Mouse (Mus musculus) midbrain, embryonic 15.5 days (tissue): Measurements from ENCODE around the gene Parn. TPM values are rescaled to one million over a fixed set of nuclear protein-coding genes. Genes with fewer than 3 reads are reported as not detected.

Source experiments
- ATAC-seq: fragments of 200-750 bp; cut with Nextera tagmentation; replicated peaks from 2 replicates; pipeline ENCODE4 v1.8.0; 2017; ENCODE audit warnings: moderate TSS enrichment
- H3K27ac ChIP-seq: fragments of 300-500 bp; sonication (generic); 2 replicates; pipeline ENCODE4 v1.5.1; 2015; ENCODE audit warnings: mild to moderate bottlenecking, inconsistent platforms
- H3K27me3 ChIP-seq: fragments of 300-500 bp; sonication (generic); replicated peaks from 2 replicates; pipeline ENCODE4 v1.6.1; 2015; ENCODE audit warnings: inconsistent platforms
- H3K36me3 ChIP-seq: fragments of 300-500 bp; sonication (generic); replicated peaks from 2 replicates; pipeline ENCODE4 v1.6.1; 2015; ENCODE audit warnings: inconsistent platforms
- H3K4me1 ChIP-seq: fragments of 300-500 bp; sonication (generic); 2 replicates; pipeline ENCODE4 v1.6.1; 2015; ENCODE audit warnings: inconsistent platforms
- H3K4me2 ChIP-seq: fragments of 300-500 bp; sonication (generic); 2 replicates; pipeline ENCODE4 v1.6.1; 2015; ENCODE audit warnings: inconsistent platforms, mild to moderate bottlenecking, moderate library complexity
- H3K4me3 ChIP-seq: fragments of 300-500 bp; sonication (generic); 2 replicates; pipeline ENCODE4 v1.5.1; 2015; ENCODE audit warnings: mild to moderate bottlenecking, inconsistent platforms
- H3K9ac ChIP-seq: fragments of 300-500 bp; sonication (generic); 2 replicates; pipeline ENCODE4 v1.6.1; 2015; ENCODE audit warnings: mild to moderate bottlenecking, inconsistent platforms
- H3K9me3 ChIP-seq: fragments of 300-500 bp; sonication (generic); 2 replicates; pipeline ENCODE4 v1.6.1; 2016; ENCODE audit warnings: inconsistent platforms
- whole genome bisulfite sequencing: fragments of 180-500 bp; shearing (Covaris S2); methylation state at CpG from one replicate; pipeline ENCODE4 v1.1.7; 2015; ENCODE audit warnings: mixed read lengths; 5-methylcytosine and 5-hydroxymethylcytosine counted together
- polyA plus RNA-seq: library from polyadenylated mRNA; unstranded; fragments of >200 nt; fragmentation: Nextera tagmentation; extraction: Ambion mirVana; gene quantifications from 2 replicates; pipeline ENCODE4 v1.2.1, GENCODE M21; 2015

The Parn gene
- polyA plus RNA-seq, 1 experiment from 2014 or later: 31.2 TPM

DNA sequence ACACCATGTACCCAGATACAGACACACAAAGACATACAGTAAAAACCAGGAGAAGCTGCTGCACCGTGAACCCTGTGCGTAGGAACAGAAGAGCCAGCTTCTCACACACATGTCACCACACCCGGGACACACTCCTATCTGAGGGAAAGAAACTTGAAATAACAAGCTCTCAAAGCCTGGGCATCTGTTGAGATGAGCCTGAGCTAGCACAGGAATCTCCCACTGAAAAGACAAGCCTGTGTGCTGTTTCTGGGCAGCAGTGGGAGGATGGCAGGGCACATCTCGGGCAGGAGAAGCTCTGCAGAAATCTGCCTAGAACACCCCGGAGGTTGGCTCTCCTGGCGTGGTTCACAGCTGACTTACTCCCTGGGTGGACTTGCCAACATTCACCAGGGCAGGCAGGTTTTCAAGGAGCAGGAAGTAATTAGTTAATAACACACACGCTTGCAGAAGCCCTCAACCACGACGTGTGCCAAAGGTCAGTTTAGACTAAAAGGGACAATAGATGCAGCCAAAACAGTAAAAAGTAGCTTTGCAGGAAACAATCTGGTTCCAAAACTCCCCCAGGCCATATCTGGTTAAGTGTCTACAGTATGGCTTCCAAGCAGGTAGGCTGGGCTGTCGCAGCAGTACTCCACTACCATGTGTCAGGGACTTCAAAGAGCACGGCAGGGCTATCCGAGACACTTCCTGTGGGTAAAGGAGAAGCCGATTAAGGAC lies 129.6 kb downstream of the Parn start:
- H3K4me1 ChIP-seq: no peaks in the 10 kb centered on the region
- H3K9ac ChIP-seq: no peak overlapping the region
- no peaks in the 10 kb centered on the region for H3K27me3 ChIP-seq
- no peak overlapping the region for H3K4me2 ChIP-seq
- no peak overlapping the region for H3K27ac ChIP-seq
- ATAC-seq: no peak
- H3K4me3 ChIP-seq: no peak overlapping the region
- H3K9me3 ChIP-seq: no peaks in the 10 kb centered on the region
- WGBS: 71% methylated on average over 13 of the region's 13 CpGs
- no peaks in the 10 kb centered on the region for H3K36me3 ChIP-seq

DNA sequence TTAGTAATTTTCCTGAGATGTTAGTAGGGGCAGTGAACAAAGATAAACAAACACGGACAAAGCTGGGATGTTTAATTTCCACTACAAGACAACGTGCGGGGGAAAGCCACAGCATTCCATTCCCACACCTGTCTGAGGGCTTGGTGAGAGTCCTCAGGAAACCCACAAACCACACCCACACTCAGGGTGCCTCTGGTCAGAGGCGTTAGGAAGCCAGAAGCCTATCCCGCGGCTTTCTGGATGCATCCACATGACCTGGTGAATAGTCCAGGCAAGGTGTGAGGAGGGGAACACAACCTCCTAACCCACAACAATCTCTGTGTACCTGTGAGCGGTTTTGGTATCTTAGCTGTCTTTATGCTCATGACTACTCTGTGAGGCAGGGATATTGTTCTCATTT lies 131.6 kb downstream of the Parn start:
- Histone ChIP-seq H3K9ac (no peak overlapping the region), H3K36me3 (no peaks in the 10 kb centered on the region), H3K27ac (no peak overlapping the region), H3K4me2 (no peak overlapping the region), H3K27me3 (no peaks in the 10 kb centered on the region), H3K9me3 (no peaks in the 10 kb centered on the region), H3K4me1 (no peaks in the 10 kb centered on the region), H3K4me3 (no peak overlapping the region)
- no peak for ATAC-seq
- 89% methylated on average over 7 of the region's 7 CpGs for WGBS

- no peak for ATAC-seq
- Histone ChIP-seq H3K27me3 (no peaks in the 10 kb centered on the region), H3K4me3 (no peak overlapping the region), H3K4me2 (no peak overlapping the region), H3K9ac (no peak overlapping the region), H3K36me3 (no peaks in the 10 kb centered on the region), H3K27ac (no peak overlapping the region), H3K9me3 (no peaks in the 10 kb centered on the region), H3K4me1 (no peaks in the 10 kb centered on the region)
- WGBS: 82% methylated on average over 12 of the region's 12 CpGs
Observed at GRCm38 (mm10) chr16:13535856-13536255, 132.1 kb downstream of the Parn start.

GRCm38 (mm10) chr16:13532840-13533239 lies 135.1 kb downstream of the Parn start:
- no peak overlapping the region for H3K9ac ChIP-seq
- no peak for ATAC-seq
- no peaks in the 10 kb centered on the region for H3K4me1 ChIP-seq
- H3K4me2 ChIP-seq: no peak overlapping the region
- no peaks in the 10 kb centered on the region for H3K9me3 ChIP-seq
- H3K36me3 ChIP-seq: no peaks in the 10 kb centered on the region
- no peak overlapping the region for H3K27ac ChIP-seq
- H3K4me3 ChIP-seq: no peak overlapping the region
- no peaks in the 10 kb centered on the region for H3K27me3 ChIP-seq

DNA sequence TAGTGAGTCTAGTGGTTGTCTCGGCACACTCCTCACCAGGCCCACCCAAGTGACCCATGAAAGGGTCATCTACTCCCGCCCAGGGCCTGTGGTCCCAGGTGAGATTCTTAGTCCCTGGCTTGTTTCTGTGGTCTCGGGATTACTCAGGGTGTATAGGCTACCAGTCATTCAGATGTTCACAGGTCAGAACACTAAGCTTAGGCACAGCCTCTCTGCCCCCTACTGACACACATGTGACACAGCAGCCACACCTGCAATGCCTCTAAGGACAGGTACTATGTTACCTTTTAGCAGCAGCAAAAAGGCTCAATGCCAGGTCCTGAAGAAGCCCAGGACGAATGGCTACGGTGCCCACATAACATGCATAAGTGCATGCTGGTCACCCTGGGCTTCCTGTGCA lies 136.7 kb downstream of the Parn start:
- 87% methylated on average over 5 of the region's 5 CpGs for WGBS
- H3K27ac ChIP-seq: no peak overlapping the region
- no peaks in the 10 kb centered on the region for H3K36me3 ChIP-seq
- H3K9ac ChIP-seq: no peak overlapping the region
- ATAC-seq: no peak
- no peaks in the 10 kb centered on the region for H3K27me3 ChIP-seq
- no peak overlapping the region for H3K4me3 ChIP-seq
- no peaks in the 10 kb centered on the region for H3K4me1 ChIP-seq
- H3K4me2 ChIP-seq: no peak overlapping the region
- H3K9me3 ChIP-seq: no peaks in the 10 kb centered on the region

GRCm38 (mm10) chr16:13521359-13521758 lies 146.6 kb downstream of the Parn start:
- no peak for ATAC-seq
- H3K4me2 ChIP-seq: no peak overlapping the region
- 79% methylated on average over 6 of the region's 6 CpGs for WGBS
- no peaks in the 10 kb centered on the region for H3K9me3 ChIP-seq
- no peaks in the 10 kb centered on the region for H3K36me3 ChIP-seq
- H3K27ac ChIP-seq: no peak overlapping the region
- H3K4me3 ChIP-seq: no peak overlapping the region
- no peaks in the 10 kb centered on the region for H3K27me3 ChIP-seq
- no peak overlapping the region for H3K9ac ChIP-seq
- no peaks in the 10 kb centered on the region for H3K4me1 ChIP-seq

DNA sequence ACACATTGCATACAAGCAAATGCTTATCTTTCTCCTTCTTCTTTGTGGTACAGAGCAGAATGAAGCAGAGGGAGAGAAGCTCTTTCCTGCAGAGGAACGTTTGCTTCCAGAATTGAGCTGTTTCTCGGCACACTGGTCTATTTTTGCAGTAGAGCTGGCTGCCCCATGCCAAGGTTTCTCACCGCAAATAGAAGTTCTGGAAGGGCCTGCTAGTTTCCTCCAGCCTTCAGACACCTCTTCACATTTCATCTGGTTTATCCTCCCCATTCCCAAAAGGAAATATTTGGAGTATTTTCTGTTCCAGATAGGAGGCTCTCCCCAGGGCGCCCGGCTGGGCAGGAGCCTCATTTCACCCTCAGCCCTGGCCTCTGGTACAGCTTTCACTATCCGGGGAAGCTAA lies 147.7 kb downstream of the Parn start:
- no peaks in the 10 kb centered on the region for H3K9me3 ChIP-seq
- H3K36me3 ChIP-seq: no peaks in the 10 kb centered on the region
- ATAC-seq: no peak
- no peaks in the 10 kb centered on the region for H3K4me1 ChIP-seq
- no peak overlapping the region for H3K27ac ChIP-seq
- H3K4me2 ChIP-seq: no peak overlapping the region
- no peaks in the 10 kb centered on the region for H3K27me3 ChIP-seq
- no peak overlapping the region for H3K9ac ChIP-seq
- no peak overlapping the region for H3K4me3 ChIP-seq
- WGBS: 91% methylated on average over 6 of the region's 6 CpGs

- Histone ChIP-seq H3K4me1 (no peaks in the 10 kb centered on the region), H3K4me3 (no peak overlapping the region), H3K9ac (no peak overlapping the region), H3K36me3 (no peaks in the 10 kb centered on the region), H3K4me2 (no peak overlapping the region), H3K27me3 (no peaks in the 10 kb centered on the region), H3K27ac (no peak overlapping the region), H3K9me3 (no peaks in the 10 kb centered on the region)
- 57% methylated on average over 3 of the region's 3 CpGs for WGBS
- no peak for ATAC-seq
Observed at GRCm38 (mm10) chr16:13516214-13516613, 151.8 kb downstream of the Parn start.

- Histone ChIP-seq H3K9ac (no peak overlapping the region), H3K4me2 (no peak overlapping the region), H3K4me1 (no peaks in the 10 kb centered on the region), H3K36me3 (no peaks in the 10 kb centered on the region), H3K4me3 (no peak overlapping the region), H3K9me3 (no peaks in the 10 kb centered on the region), H3K27ac (no peak overlapping the region), H3K27me3 (no peaks in the 10 kb centered on the region)
- ATAC-seq: no peak
- WGBS: 90% methylated on average over 7 of the region's 7 CpGs
Observed at GRCm38 (mm10) chr16:13515524-13515923, 152.4 kb downstream of the Parn start.

DNA sequence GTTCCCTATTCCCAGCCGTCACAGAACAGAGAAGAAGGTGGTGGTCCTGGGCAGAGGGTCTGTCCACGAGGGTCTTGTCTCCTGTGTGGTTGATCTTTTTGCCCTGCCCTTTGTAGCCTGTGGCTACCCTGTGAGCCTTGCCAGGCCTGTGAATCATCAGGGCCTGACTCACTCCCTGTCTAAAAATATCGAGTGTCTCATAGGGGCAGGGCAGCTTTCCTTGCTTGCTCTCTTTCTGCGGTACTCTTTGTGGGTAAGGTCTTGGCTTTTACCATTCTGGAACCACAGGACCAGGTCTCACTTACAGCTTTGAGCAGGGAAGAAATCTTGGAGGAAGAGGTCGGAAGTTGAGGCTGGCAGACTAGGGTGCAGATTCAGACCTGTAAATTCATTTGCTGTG lies 162.9 kb downstream of the Parn start:
- Histone ChIP-seq H3K36me3 (no peaks in the 10 kb centered on the region), H3K4me2 (no peak overlapping the region), H3K9me3 (no peaks in the 10 kb centered on the region), H3K9ac (no peak overlapping the region), H3K27ac (no peak overlapping the region), H3K27me3 (no peaks in the 10 kb centered on the region), H3K4me1 (no peaks in the 10 kb centered on the region), H3K4me3 (no peak overlapping the region)
- 82% methylated on average over 5 of the region's 5 CpGs for WGBS
- no peak for ATAC-seq

- H3K36me3 ChIP-seq: no peaks in the 10 kb centered on the region
- WGBS: 86% methylated on average over 3 of the region's 3 CpGs
- ATAC-seq: no peak
Observed at GRCm38 (mm10) chr16:13504476-13504875, 163.5 kb downstream of the Parn start.

GRCm38 (mm10) chr16:13498923-13499322 lies 169.0 kb downstream of the Parn start:
- Histone ChIP-seq H3K4me3 (no peak overlapping the region), H3K27ac (no peak overlapping the region), H3K4me2 (no peak overlapping the region), H3K9me3 (no peaks in the 10 kb centered on the region), H3K36me3 (no peaks in the 10 kb centered on the region), H3K4me1 (no peaks in the 10 kb centered on the region), H3K27me3 (no peaks in the 10 kb centered on the region), H3K9ac (no peak overlapping the region)
- ATAC-seq: no peak
- WGBS: 73% methylated on average over 3 of the region's 3 CpGs

More at GRCm38 (mm10) chr16:13504476-13504875, 163.5 kb downstream of the Parn start:
- H3K4me3 ChIP-seq: no peak overlapping the region
- no peak overlapping the region for H3K9ac ChIP-seq
- no peaks in the 10 kb centered on the region for H3K9me3 ChIP-seq
- H3K27ac ChIP-seq: no peak overlapping the region
- no peaks in the 10 kb centered on the region for H3K27me3 ChIP-seq
- no peaks in the 10 kb centered on the region for H3K4me1 ChIP-seq
- no peak overlapping the region for H3K4me2 ChIP-seq

- no peaks in the 10 kb centered on the region for H3K36me3 ChIP-seq
- no peaks in the 10 kb centered on the region for H3K27me3 ChIP-seq
- H3K4me1 ChIP-seq: no peaks in the 10 kb centered on the region
- no peak overlapping the region for H3K9ac ChIP-seq
- H3K4me3 ChIP-seq: no peak overlapping the region
- H3K27ac ChIP-seq: no peak overlapping the region
- no peak for ATAC-seq
- no peak overlapping the region for H3K4me2 ChIP-seq
- H3K9me3 ChIP-seq: no peaks in the 10 kb centered on the region
- WGBS: 86% methylated on average over 3 of the region's 3 CpGs
Observed at GRCm38 (mm10) chr16:13493981-13494380, 174.0 kb downstream of the Parn start.
